Mouse (Mus musculus): Measurements from ENCODE around the gene Lpin1. TPM values are rescaled to one million over a fixed set of nuclear protein-coding genes. Genes with fewer than 3 reads are reported as not detected.

Gene Lpin1
- polyA plus RNA-seq (2012; rRNA removed), result 15.9 and 17.4 TPM in 2 replicates

DNA sequence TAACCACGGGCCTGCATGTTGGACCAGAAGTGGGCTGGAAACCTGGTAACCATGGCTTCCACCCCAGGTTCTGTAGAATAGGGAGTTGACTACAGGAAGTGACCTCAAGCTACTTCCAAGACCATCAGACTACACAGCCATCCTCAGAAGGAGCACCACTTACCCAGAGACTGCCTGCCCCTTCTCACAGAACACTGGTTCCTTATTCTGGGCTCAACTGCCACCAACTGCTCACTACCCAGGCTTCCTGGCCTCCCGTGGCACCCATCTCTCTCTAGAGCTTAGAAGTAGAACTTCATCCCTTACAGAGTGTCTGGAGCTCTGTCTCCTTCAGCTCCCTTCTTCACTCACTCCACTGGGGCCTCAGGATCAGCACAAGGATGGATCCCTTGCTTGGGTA, at the start of gene Lpin1:
Gene Lpin1, minus strand, starts transcription at position 31 of the 400 bp plus-strand sequence.

DNA sequence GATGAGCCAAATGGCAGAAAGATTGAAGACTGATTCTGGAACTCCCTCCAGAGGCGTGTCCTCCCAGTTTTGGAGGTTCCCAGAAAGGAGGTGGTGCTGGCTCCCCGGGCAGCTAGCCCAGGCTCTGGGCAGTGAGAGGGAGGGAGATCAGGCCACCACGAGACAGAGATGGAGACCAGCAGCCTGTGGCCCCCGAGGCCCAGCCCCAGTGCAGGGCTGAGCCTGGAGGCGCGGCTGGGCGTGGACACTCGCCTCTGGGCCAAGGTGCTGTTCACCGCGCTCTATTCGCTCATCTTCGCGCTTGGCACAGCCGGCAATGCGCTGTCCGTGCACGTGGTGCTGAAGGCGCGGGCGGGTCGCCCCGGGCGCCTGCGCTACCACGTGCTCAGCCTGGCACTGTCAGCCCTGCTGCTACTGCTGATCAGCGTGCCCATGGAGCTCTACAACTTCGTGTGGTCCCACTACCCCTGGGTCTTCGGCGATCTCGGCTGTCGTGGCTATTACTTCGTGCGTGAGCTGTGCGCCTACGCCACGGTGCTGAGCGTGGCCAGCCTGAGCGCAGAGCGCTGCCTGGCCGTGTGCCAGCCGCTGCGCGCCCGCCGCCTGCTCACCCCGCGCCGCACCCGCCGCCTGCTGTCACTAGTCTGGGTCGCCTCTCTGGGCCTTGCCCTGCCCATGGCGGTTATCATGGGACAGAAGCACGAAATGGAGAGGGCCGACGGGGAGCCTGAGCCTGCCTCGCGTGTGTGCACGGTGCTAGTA, 42.7 kb upstream of the Lpin1 start, which contains the start of gene Ntsr2:
Gene Ntsr2, plus strand, starts transcription at position 51 of the 762 bp plus-strand sequence.

Other genes with a start within 250 kb of the Lpin1 start
- 2.9 and 4.9 TPM in 2 replicates for gene Ntsr2, start 42.4 kb upstream of the Lpin1 start, polyA plus RNA-seq (2012; rRNA removed)
- 306 and 348 TPM in 2 replicates for gene Greb1, start 189.9 kb upstream of the Lpin1 start, polyA plus RNA-seq (2012; rRNA removed)
- gene E2f6, start 200.0 kb upstream of the Lpin1 start, polyA plus RNA-seq (2012; rRNA removed), result 25.3 and 31.2 TPM in 2 replicates

All from ovary, adult 2 months (tissue).